Comparison of ENCODE assay signal across 8 mouse cellular contexts in genomic region chr7:132315149-132316091, GRCm38 (mm10). TPM values are rescaled to one million over a fixed set of nuclear protein-coding genes. Genes with fewer than 3 reads are reported as not detected.
DNase-seq lines count a peak whose midpoint lies in the region; ATAC-seq and TF ChIP-seq lines count a peak whose summit lies in the region.

No protein-coding gene starts in this region.

- H3K9me3 ChIP-seq in heart, embryonic 11.5 days (replicated peaks; ENCODE audit: control insufficient read depth, low read length) = no peaks in the 10 kb centered on the region
- H3K9me3 ChIP-seq in kidney, embryonic 15.5 days (replicated peaks) = no peaks in the 10 kb centered on the region
- H3K9me3 ChIP-seq in liver, embryonic 11.5 days (ENCODE audit: control insufficient read depth, low read length) = no peaks in the 10 kb centered on the region

- peak; percentile 76 to 77 for DNase-seq in B cell, adult 2 months
- peak; percentile 74 for DNase-seq in liver, embryonic 11.5 days (ENCODE audit: low spot score)
- DNase-seq in spleen, postnatal 4 days (ENCODE audit: low spot score in 2 of 2) = peak; percentile 70 to 83

- H3K4me1 ChIP-seq in bone marrow macrophage, adult 2 months (ENCODE audit: control insufficient read depth, insufficient read depth, low read length) = no peaks in the 10 kb centered on the region
- peaks cover 2% of the 10 kb centered on the region; the same call in 1 of the 2 replicates for H3K4me1 ChIP-seq in embryonic fibroblast, embryonic 13.5 days (ENCODE audit: control insufficient read depth, insufficient read depth, low read length)
- H3K4me1 ChIP-seq in heart, embryonic 11.5 days (ENCODE audit: control insufficient read depth, insufficient read depth, low read length) = peaks cover 6% of the 10 kb centered on the region
- H3K4me1 ChIP-seq in kidney, embryonic 15.5 days = peaks cover 41% of the 10 kb centered on the region
- H3K4me1 ChIP-seq in liver, embryonic 11.5 days (replicated peaks; ENCODE audit: control insufficient read depth, insufficient read depth, low read length) = peaks cover 12% of the 10 kb centered on the region

- H3K36me3 ChIP-seq in heart, embryonic 11.5 days (ENCODE audit: control insufficient read depth, insufficient read depth, low read length) = no peaks in the 10 kb centered on the region
- no peaks in the 10 kb centered on the region for H3K36me3 ChIP-seq in kidney, embryonic 15.5 days
- no peaks in the 10 kb centered on the region for H3K36me3 ChIP-seq in liver, embryonic 11.5 days (ENCODE audit: control insufficient read depth, insufficient read depth, low read length)
- H3K36me3 ChIP-seq in myocyte (ENCODE audit: control insufficient read depth, insufficient read depth) = no peaks in the 10 kb centered on the region

- TF ChIP-seq POLR2A in bone marrow macrophage, adult 2 months (IDR thresholded peaks at IDR 0.05; ENCODE audit: borderline replicate concordance, low read depth, low read length) = no peak
- peak; percentile 51; the same call in 1 of the 2 replicates for TF ChIP-seq POLR2A in embryonic fibroblast, embryonic 13.5 days (IDR thresholded peaks at IDR 0.05; ENCODE audit: low read depth, low read length)
- TF ChIP-seq POLR2A in myocyte (IDR thresholded peaks at IDR 0.05; ENCODE audit: insufficient read length, low read depth) = peak; percentile 53

- no peak for TF ChIP-seq CTCF in bone marrow macrophage, adult 2 months (IDR thresholded peaks at IDR 0.05; ENCODE audit: low read depth, low read length)
- peak; percentile 85 for TF ChIP-seq CTCF in embryonic fibroblast, embryonic 13.5 days (IDR thresholded peaks at IDR 0.05; ENCODE audit: borderline replicate concordance, insufficient read depth, low read length)

- peaks cover 48% of the 10 kb centered on the region for H3K79me2 ChIP-seq in myocyte (ENCODE audit: control insufficient read depth, insufficient read depth)

- peak overlapping the region; percentile 70; the same call in 1 of the 2 replicates for H3K4me3 ChIP-seq in bone marrow macrophage, adult 2 months (ENCODE audit: insufficient read depth, low read length)
- peak overlapping the region; percentile 58 for H3K4me3 ChIP-seq in embryonic fibroblast, embryonic 13.5 days (ENCODE audit: insufficient read depth, low read length)
- H3K4me3 ChIP-seq in heart, embryonic 11.5 days (ENCODE audit: low read depth, low read length) = peak overlapping the region; percentile 80
- peak overlapping the region; percentile 79 for H3K4me3 ChIP-seq in kidney, embryonic 15.5 days (replicated peaks)
- peak overlapping the region; percentile 76 for H3K4me3 ChIP-seq in liver, embryonic 11.5 days (ENCODE audit: low read depth, low read length)
- H3K4me3 ChIP-seq in myocyte = peak overlapping the region; percentile 92

- peak overlapping the region; percentile 100 for H3K4me2 ChIP-seq in heart, embryonic 11.5 days
- H3K4me2 ChIP-seq in kidney, embryonic 15.5 days = peak overlapping the region; percentile 86
- peak overlapping the region; percentile 99 for H3K4me2 ChIP-seq in liver, embryonic 11.5 days
- peak overlapping the region; percentile 88 for H3K4me2 ChIP-seq in myocyte (ENCODE audit: low read depth)

- peak overlapping the region; percentile 58 for H3ac ChIP-seq in myocyte (ENCODE audit: control insufficient read depth, insufficient read length)

- peak overlapping the region; percentile 77 for H3K9ac ChIP-seq in heart, embryonic 11.5 days (ENCODE audit: low read depth, low read length)
- peak overlapping the region; percentile 84 for H3K9ac ChIP-seq in kidney, embryonic 15.5 days
- peak overlapping the region; percentile 80 for H3K9ac ChIP-seq in liver, embryonic 11.5 days (ENCODE audit: low read depth, low read length)

- under 1% methylated on average over 51 of the region's 51 CpGs for WGBS in heart, embryonic 11.5 days (ENCODE audit: insufficient replicate concordance)
- 1% methylated on average over 50 of the region's 51 CpGs for WGBS in kidney, embryonic 15.5 days
- under 1% methylated on average over 51 of the region's 51 CpGs for WGBS in liver, embryonic 11.5 days

- no peak overlapping the region for H3K27ac ChIP-seq in bone marrow macrophage, adult 2 months (ENCODE audit: insufficient read depth, low read depth, low read length)
- peak overlapping the region; percentile 0; the same call in 1 of the 2 replicates for H3K27ac ChIP-seq in embryonic fibroblast, embryonic 13.5 days (ENCODE audit: insufficient read depth, low read length)
- H3K27ac ChIP-seq in heart, embryonic 11.5 days (ENCODE audit: low read depth, low read length) = no peak overlapping the region; the same call in 1 of the 2 replicates
- peak overlapping the region; percentile 90 for H3K27ac ChIP-seq in kidney, embryonic 15.5 days
- peak overlapping the region; percentile 8 for H3K27ac ChIP-seq in liver, embryonic 11.5 days (ENCODE audit: low read depth, low read length)

- H3K27me3 ChIP-seq in heart, embryonic 11.5 days (ENCODE audit: control insufficient read depth, insufficient read depth, low read length) = peaks cover 7% of the 10 kb centered on the region
- H3K27me3 ChIP-seq in kidney, embryonic 15.5 days = no peaks in the 10 kb centered on the region
- peaks cover 3% of the 10 kb centered on the region; the same call in 1 of the 2 replicates for H3K27me3 ChIP-seq in liver, embryonic 11.5 days (replicated peaks; ENCODE audit: control insufficient read depth, insufficient read depth, low read length)
- H3K27me3 ChIP-seq in myocyte (ENCODE audit: control insufficient read depth, insufficient read depth, insufficient read length) = no peaks in the 10 kb centered on the region

- 0 out of 2 replicates have a peak, but pooled peaks have one; percentile 24 for ATAC-seq in heart, embryonic 11.5 days (replicated peaks; ENCODE audit: insufficient number of reproducible peaks, low FRiP score, low TSS enrichment)
- ATAC-seq in kidney, embryonic 15.5 days (replicated peaks; ENCODE audit: low FRiP score) = peak; percentile 68
- peak; percentile 50 for ATAC-seq in liver, embryonic 11.5 days (replicated peaks; ENCODE audit: low FRiP score)

TF ChIP-seq in myocyte, 11 proteins besides CTCF, POLR2A, EP300 and RAD21:
- peak in 1 of 3 experiments; percentile 51 for TF ChIP-seq MYOG (IDR thresholded peaks at IDR 0.05; ENCODE audit: control insufficient read depth in 1 of 3, insufficient read depth in 1 of 3, insufficient read length in 2 of 3, low read depth in 2 of 3)
- TF ChIP-seq TCF3 (IDR thresholded peaks at IDR 0.05; ENCODE audit: insufficient read length, low read depth) = no peak
- peak; percentile 41 for TF ChIP-seq POLR2AphosphoS2 (IDR thresholded peaks at IDR 0.05; ENCODE audit: insufficient read length, low read depth)

RNA-seq across cellular contexts. Expression of gene Chst15, which starts 1.6 kb away (rescaled TPM):
- 0.42 and 0.49 TPM in 2 replicates for polyA plus RNA-seq in bone marrow macrophage, adult 2 months (2012; ENCODE audit: insufficient read depth, insufficient read length, missing spikeins)
- polyA plus RNA-seq in embryonic fibroblast, embryonic 13.5 days (2011; ENCODE audit: insufficient read length, low read depth, missing spikeins) = 10.9 and 12.9 TPM in 2 replicates
- 2.4 and 3.3 TPM in 2 replicates for polyA plus RNA-seq in heart, embryonic 11.5 days (2014; fragmentation: Nextera tagmentation; extraction: Ambion mirVana)
- 17.8 and 19.3 TPM in 2 replicates for polyA plus RNA-seq in kidney, embryonic 15.5 days (2015; fragmentation: Nextera tagmentation; extraction: Ambion mirVana)
- polyA plus RNA-seq in liver, embryonic 11.5 days (2014; fragmentation: Nextera tagmentation; extraction: Ambion mirVana) = 12.8 and 14.1 TPM in 2 replicates
- 13.4 TPM for polyA plus RNA-seq in myocyte (2012; fragmentation: generic; extraction: Trizol)

Comparison
In these comparisons a context has a peak if more than half of its experiments do, and no peak if none do; other contexts are left out.
1. H3K27ac ChIP-seq: peak in embryonic fibroblast, embryonic 13.5 days (single experiment), kidney, embryonic 15.5 days (single experiment) and liver, embryonic 11.5 days (single experiment); none in bone marrow macrophage, adult 2 months (single experiment) and heart, embryonic 11.5 days (single experiment).
2. Peak in every context shown above with its lines, with median percentiles within 50 percentile points of each other: DNase-seq, H3K4me3 ChIP-seq, ATAC-seq, H3K4me2 ChIP-seq and H3K9ac ChIP-seq.